Mouse (Mus musculus) lung, embryonic 15.5 days (tissue): ENCODE data around the gene Urah. TPM values are rescaled to one million over a fixed set of nuclear protein-coding genes. Genes with fewer than 3 reads are reported as not detected.

Experiments used
- ATAC-seq: fragments of 200-750 bp; cut with Nextera tagmentation; 2 replicates; pipeline ENCODE4 v1.8.0; 2017; ENCODE audit warnings: moderate number of reproducible peaks, borderline replicate concordance; ENCODE audit not compliant: low FRiP score, low TSS enrichment; ENCODE audit errors: extremely low read depth
- H3K27ac ChIP-seq: fragments of 300-500 bp; sonication (generic); 2 replicates; pipeline ENCODE4 v1.5.1; 2015; ENCODE audit warnings: moderate library complexity, mild to moderate bottlenecking, inconsistent platforms
- H3K27me3 ChIP-seq: fragments of 300-500 bp; sonication (generic); 2 replicates; pipeline ENCODE4 v1.6.1; 2015; ENCODE audit warnings: inconsistent platforms
- H3K36me3 ChIP-seq: fragments of 300-500 bp; sonication (generic); 2 replicates; pipeline ENCODE4 v1.6.1; 2015; ENCODE audit warnings: inconsistent platforms
- H3K4me1 ChIP-seq: fragments of 300-500 bp; sonication (generic); 2 replicates; pipeline ENCODE4 v1.6.1; 2015; ENCODE audit warnings: inconsistent platforms
- H3K4me2 ChIP-seq: fragments of 300-500 bp; sonication (generic); 2 replicates; pipeline ENCODE4 v1.6.1; 2015; ENCODE audit warnings: inconsistent platforms, mild to moderate bottlenecking, moderate library complexity
- H3K4me3 ChIP-seq: fragments of 300-500 bp; sonication (generic); 2 replicates; pipeline ENCODE4 v1.5.1; 2015; ENCODE audit warnings: mild to moderate bottlenecking, inconsistent platforms
- H3K9ac ChIP-seq: fragments of 300-500 bp; sonication (generic); 2 replicates; pipeline ENCODE4 v1.6.1; 2015; ENCODE audit warnings: inconsistent platforms
- H3K9me3 ChIP-seq: fragments of 300-500 bp; sonication (generic); 2 replicates; pipeline ENCODE4 v1.6.1; 2016; ENCODE audit warnings: inconsistent platforms
- WGBS: fragments of 180-500 bp; shearing (Covaris S2); methylation state at CpG from one replicate; pipeline ENCODE4 v1.1.7; 2015; 5-methylcytosine and 5-hydroxymethylcytosine counted together
- polyA plus RNA-seq: library from polyadenylated mRNA; unstranded; fragments of >200 nt; fragmentation: Nextera tagmentation; extraction: Ambion mirVana; gene quantifications from 2 replicates; pipeline ENCODE4 v1.2.1, GENCODE M21; 2015

Urah gene
- polyA plus RNA-seq, 1 experiment from 2014 or later: 5.1 TPM

DNA sequence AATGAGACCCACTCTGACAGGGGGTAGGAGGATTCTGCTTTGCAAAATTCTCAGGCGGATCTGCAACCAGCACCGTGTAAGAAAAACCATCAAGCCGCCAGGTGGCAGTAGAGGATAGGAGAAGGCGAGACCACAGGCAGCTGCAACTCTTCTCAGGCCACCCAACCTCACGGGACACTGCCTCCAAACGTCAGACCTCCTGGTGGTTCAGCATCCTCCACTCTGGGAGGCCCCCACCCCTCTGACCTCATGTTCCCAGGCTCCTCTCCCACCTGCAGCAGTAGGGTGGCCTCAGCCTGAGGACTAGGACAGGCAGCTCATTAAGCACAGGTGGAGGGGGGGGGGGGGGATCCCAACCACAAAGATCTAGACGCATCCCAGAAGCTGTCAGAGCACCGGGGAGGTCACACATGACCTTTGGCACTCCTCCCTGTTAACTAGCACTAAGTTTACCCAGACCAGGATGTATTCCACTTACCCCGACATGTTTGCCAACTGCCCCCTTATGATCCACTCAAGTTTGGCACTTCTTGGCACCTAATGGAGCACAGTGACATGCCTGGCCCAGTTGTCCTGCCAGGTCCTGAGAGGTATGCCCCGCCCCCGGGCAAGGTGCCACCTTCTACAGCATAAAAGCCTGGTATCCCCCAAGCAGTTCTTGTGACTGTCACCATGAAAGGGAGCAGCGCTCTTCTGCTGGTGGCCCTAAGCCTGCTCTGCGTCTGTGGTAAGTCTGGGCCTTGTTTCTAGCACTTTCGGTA lies 10.3 kb downstream of the Urah start, which contains the start of gene Scgb1c1:
Gene Scgb1c1, plus strand, starts transcription at position 643 of the 761 bp plus-strand sequence.
- peaks cover 27% of the 10 kb centered on the region for H3K27me3 ChIP-seq
- no peaks in the 10 kb centered on the region for H3K9me3 ChIP-seq
- no peak within 1 kb of the TSS for H3K9ac ChIP-seq
- peak; percentile 74 for ATAC-seq
- WGBS: 26% methylated on average over 14 of the region's 14 CpGs
- no peaks in the 10 kb centered on the region for H3K36me3 ChIP-seq
- no peak within 1 kb of the TSS for H3K4me2 ChIP-seq
- H3K4me1 ChIP-seq: peaks cover 23% of the 10 kb centered on the region
- H3K27ac ChIP-seq: no peak within 1 kb of the TSS
- H3K4me3 ChIP-seq: no peak within 1 kb of the TSS

DNA sequence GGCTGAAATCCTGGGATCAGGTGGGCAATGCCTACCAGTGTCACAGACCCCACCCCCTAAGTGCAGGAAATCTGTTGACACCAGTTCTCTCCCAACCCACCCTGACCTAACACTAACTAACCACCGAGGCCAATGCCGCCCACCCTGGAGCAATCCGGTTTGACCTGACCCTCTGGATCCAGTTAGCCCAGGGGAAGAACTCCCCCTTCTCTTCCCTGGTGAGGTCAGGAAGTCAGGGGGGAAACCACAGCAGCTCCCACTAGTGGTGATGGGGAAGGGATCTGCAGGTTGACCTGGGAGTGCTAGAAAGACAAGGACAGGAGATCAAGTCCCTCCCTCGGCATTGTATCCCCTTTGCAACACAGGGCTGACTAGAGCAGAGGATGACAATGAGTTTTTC lies 10.9 kb downstream of the Urah start:
- WGBS: 60% methylated on average over 4 of the region's 4 CpGs
- Histone ChIP-seq H3K27me3 (peaks cover 22% of the 10 kb centered on the region), H3K4me2 (no peak overlapping the region), H3K4me1 (peaks cover 23% of the 10 kb centered on the region), H3K9me3 (no peaks in the 10 kb centered on the region), H3K27ac (no peak overlapping the region), H3K4me3 (no peak overlapping the region), H3K36me3 (no peaks in the 10 kb centered on the region), H3K9ac (no peak overlapping the region)
- ATAC-seq: no peak

DNA sequence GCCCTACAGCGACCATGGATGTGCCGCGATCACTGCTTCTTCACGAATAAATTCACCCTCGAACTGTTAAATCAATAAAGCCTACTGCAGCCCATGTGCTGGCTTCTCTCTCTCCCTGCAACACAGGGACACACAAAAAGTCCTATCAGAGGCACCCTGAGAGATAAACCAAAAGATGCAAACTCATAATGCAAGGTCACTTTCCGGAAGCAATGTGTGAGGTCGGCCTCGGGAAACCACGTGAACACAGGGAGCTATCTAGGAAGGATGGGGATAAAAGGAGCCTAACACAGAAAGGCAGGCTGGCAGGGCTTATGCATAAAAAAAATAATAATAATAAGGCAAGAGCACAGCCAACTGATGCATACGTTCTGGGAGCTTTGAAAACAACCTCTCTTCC lies 11.9 kb downstream of the Urah start:
- H3K36me3 ChIP-seq: peaks cover 3% of the 10 kb centered on the region
- H3K4me1 ChIP-seq: peaks cover 17% of the 10 kb centered on the region
- ATAC-seq: no peak
- H3K4me2 ChIP-seq: no peak overlapping the region
- no peak overlapping the region for H3K4me3 ChIP-seq
- H3K27me3 ChIP-seq: peaks cover 12% of the 10 kb centered on the region
- 72% methylated on average over 10 of the region's 10 CpGs for WGBS
- no peak overlapping the region for H3K27ac ChIP-seq
- H3K9ac ChIP-seq: no peak overlapping the region
- H3K9me3 ChIP-seq: no peaks in the 10 kb centered on the region

DNA sequence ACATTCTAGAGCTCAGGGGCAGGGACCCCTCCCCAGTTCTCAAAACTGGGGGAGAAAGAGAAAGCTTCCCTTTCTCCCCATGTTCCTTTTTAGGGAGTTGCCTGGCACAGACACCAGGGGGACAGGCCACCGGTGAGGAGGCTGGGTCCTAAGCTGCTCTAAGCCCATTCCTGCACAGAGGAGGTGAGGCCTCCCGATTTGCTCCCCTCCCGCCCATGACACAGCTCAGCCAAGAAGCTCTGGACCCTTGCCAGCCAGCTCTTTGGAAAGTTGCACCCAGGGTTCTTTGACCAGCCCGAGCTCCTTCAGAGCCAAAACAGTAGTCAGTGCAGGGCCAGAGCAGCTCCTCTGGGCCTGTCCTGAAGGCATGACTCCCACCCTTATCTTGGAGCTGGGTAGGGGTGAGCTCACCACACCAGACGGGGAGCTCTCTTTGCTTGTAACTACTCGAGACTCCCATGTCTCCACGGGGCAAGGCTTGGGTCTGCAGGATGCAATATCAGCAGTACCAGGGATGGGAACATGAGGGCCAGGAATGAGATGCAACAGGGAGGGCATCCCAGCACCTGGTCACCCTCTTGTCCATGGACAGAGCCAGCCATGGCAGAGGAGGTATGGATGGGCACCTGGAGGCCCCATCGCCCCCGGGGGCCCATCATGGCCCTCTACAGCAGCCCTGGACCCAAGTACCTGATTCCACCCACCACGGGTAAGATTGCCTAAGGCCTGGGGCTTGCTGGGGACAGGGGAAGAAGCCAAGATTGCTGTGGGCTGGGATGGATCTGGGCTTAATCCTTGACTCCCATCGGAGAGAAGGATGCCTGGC lies 13.2 kb downstream of the Urah start, which contains the start of gene Odf3:
Gene Odf3, plus strand, starts transcription at position 51 of the 826 bp plus-strand sequence.
- no peaks in the 10 kb centered on the region for H3K9me3 ChIP-seq
- no peak within 1 kb of the TSS for H3K9ac ChIP-seq
- H3K4me1 ChIP-seq: peaks cover 15% of the 10 kb centered on the region
- WGBS: 49% methylated on average over 11 of the region's 11 CpGs
- peaks cover 16% of the 10 kb centered on the region for H3K36me3 ChIP-seq
- H3K27me3 ChIP-seq: peaks cover 3% of the 10 kb centered on the region; the same call in 1 of the 2 replicates
- no peak within 1 kb of the TSS for H3K27ac ChIP-seq
- no peak; the same call in 1 of the 2 replicates for ATAC-seq
- H3K4me3 ChIP-seq: no peak within 1 kb of the TSS
- H3K4me2 ChIP-seq: no peak within 1 kb of the TSS

DNA sequence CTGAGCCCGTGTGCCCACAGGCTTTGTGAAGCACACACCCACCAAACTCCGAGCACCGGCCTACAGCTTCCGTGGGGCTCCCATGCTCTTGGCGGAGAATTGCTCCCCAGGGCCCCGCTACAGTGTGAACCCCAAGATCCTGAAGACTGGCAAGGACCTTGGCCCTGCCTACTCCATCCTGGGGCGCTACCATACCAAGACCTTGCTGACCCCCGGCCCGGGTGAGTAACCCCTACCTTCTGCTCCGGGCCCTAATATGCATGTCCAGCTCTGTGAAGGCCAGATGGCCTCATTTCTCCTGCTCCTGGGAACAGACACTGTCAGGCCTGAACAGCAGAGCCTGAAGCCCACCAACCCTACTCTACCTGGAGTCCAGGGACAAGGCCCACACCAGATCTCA lies 13.8 kb downstream of the Urah start:
- H3K27me3 ChIP-seq: no peaks in the 10 kb centered on the region
- no peak overlapping the region for H3K4me2 ChIP-seq
- no peak for ATAC-seq
- H3K36me3 ChIP-seq: peaks cover 22% of the 10 kb centered on the region
- no peak overlapping the region for H3K27ac ChIP-seq
- peaks cover 15% of the 10 kb centered on the region for H3K4me1 ChIP-seq
- WGBS: 89% methylated on average over 10 of the region's 10 CpGs
- H3K4me3 ChIP-seq: no peak overlapping the region
- H3K9me3 ChIP-seq: no peaks in the 10 kb centered on the region
- H3K9ac ChIP-seq: no peak overlapping the region

DNA sequence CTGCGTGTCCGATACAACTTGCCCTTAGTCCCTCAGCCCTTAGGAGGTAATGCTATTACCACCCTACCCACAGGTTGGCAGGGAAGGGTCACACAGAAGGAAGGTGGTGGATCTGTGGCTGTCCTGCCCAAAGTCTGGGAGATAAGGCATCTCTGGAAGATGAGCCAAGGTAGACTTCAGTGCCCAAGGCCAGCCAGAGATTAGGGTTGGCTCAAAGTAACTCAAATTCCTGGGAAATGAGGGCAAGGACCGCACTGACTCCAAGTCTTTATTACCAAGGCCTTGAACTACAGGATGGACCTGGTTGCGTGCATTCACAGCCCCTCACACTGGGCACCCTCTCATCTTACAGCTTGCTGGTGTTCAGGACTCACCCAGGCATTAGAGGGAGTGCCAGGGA lies 17.1 kb downstream of the Urah start:
- no peak overlapping the region for H3K4me3 ChIP-seq
- 92% methylated on average over 4 of the region's 4 CpGs for WGBS
- no peak overlapping the region for H3K4me2 ChIP-seq
- ATAC-seq: no peak
- H3K4me1 ChIP-seq: peaks cover 19% of the 10 kb centered on the region
- no peaks in the 10 kb centered on the region for H3K27me3 ChIP-seq
- no peak overlapping the region for H3K9ac ChIP-seq
- no peaks in the 10 kb centered on the region for H3K9me3 ChIP-seq
- H3K27ac ChIP-seq: no peak overlapping the region
- H3K36me3 ChIP-seq: peaks cover 32% of the 10 kb centered on the region

DNA sequence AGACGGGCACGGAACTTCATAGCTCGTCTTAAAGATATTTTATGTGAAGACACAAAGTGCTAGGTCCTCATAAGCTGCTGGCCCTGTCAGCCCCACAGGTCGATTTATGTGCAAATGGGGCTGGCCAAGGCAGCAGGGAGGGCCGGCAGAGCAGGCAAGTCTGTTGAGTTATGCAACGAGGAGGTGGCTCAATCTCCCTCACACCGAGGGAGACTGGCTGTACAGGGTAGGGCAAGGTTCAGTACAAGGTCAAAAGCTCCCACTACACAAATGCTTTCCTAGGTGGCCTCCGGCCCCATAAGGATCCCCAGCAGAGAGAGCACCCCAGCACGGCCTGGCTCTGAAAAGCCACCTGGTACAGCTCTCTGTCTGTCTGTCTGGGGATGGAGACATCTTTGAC lies 18.6 kb downstream of the Urah start:
- Histone ChIP-seq H3K36me3 (peaks cover 32% of the 10 kb centered on the region), H3K4me3 (no peak overlapping the region), H3K27ac (no peak overlapping the region), H3K9ac (no peak overlapping the region), H3K4me2 (no peak overlapping the region), H3K27me3 (no peaks in the 10 kb centered on the region), H3K4me1 (peaks cover 18% of the 10 kb centered on the region), H3K9me3 (no peaks in the 10 kb centered on the region)
- ATAC-seq: no peak
- WGBS: 86% methylated on average over 9 of the region's 9 CpGs

DNA sequence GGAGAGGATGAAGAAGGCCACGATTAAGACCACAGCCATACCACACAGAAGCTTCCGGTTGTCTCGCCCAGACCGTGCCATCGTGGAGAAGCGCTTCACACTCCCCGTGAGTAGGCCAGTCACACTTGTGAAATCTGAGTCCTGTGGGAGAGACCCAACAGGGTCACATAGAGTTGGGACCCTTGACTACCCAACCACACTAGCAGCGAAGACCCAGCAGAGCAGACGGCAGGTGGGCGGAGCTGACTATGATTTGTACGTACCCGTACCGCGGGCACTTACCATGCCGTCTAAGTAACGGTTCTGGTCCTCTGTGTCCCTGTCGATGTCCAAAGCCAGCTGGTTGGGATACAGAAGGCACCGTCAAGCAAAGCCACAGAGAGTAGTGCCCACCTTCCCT lies 19.7 kb downstream of the Urah start:
- no peak for ATAC-seq
- Histone ChIP-seq H3K36me3 (peaks cover 38% of the 10 kb centered on the region), H3K9me3 (no peaks in the 10 kb centered on the region), H3K4me1 (peaks cover 25% of the 10 kb centered on the region), H3K4me2 (no peak overlapping the region), H3K9ac (no peak overlapping the region), H3K27ac (no peak overlapping the region), H3K27me3 (no peaks in the 10 kb centered on the region), H3K4me3 (no peak overlapping the region)
- WGBS: 86% methylated on average over 18 of the region's 18 CpGs

DNA sequence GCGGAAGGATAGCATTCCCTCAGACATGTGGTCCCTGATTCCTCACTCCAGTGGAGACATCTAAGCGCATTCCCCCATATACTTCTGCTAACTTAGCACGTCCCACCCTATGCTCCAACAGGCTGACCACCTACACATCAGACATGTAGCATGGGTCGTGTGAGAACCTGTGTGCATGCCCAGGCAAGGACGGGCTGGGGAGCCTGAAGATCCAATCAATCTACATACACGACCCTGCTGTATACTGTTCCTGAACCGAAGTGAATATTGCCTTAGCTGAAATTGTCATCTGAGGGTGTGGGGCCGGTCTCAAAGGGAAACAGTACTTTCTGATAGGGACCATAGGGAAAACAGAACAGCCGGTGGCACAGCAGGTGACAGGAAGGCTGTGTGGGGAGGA lies 20.4 kb downstream of the Urah start:
- ATAC-seq: no peak
- peak overlapping the region; percentile 92; the same call in 1 of the 2 replicates for H3K27ac ChIP-seq

DNA sequence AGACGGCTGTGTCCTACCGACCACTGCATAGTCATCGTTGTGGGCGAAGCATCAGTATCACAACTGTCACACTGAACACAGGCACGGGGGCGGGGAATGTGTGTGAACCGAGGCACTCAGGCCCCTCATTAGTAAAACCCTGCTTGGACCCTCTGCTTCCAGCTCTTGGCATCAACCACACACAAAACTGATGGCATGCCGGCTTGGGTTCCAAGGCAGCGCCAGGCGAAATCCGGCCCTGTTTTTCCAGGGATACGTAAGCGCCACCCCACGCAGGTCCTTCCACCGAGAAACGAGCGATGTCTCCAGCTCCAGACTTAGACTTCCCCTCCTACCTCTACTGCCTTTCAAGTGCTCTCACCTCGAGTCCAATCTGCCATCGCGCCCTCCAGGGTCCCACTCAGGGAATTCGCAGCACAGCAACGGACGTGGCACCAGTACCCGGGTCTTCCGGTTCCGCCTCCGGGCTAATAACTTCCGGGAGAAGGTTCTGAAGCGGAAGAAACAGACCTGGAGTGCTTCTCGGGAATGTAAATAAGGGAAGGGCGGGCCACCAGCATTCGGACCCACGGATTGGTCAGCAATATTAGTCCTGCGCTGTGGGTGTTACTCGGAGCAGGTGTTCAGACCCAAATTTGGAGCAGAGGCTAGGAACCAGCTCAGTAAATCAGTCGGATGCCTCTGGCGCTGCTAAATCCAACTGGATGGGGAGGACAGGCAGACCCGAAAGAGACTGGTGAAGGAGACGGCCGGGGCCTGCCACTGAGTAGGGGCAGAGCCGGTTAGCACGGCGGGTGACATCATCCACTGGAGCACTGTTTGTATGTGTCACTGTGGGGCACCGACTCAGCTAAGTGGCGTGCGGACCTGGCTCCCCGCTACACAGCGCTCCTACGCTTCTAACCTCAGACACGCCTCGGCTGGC lies 21.3 kb downstream of the Urah start, which contains the start of gene Gm45785:
Gene Gm45785, minus strand, starts transcription at position 472 of the 925 bp plus-strand sequence.
- Histone ChIP-seq H3K27me3 (no peaks in the 10 kb centered on the region), H3K36me3 (peaks cover 50% of the 10 kb centered on the region), H3K4me2 (peak within 1 kb of the TSS; percentile 95), H3K4me1 (peaks cover 25% of the 10 kb centered on the region), H3K27ac (peak within 1 kb of the TSS; percentile 92), H3K9ac (peak within 1 kb of the TSS; percentile 74), H3K4me3 (peak within 1 kb of the TSS; percentile 68), H3K9me3 (no peaks in the 10 kb centered on the region)
- ATAC-seq: peak; percentile 77; the same call in 1 of the 2 replicates
- under 1% methylated on average over 51 of the region's 51 CpGs for WGBS

More for the DNA sequence above, 20.4 kb downstream of the Urah start:
- Histone ChIP-seq H3K27me3 (no peaks in the 10 kb centered on the region), H3K9me3 (no peaks in the 10 kb centered on the region), H3K9ac (peak overlapping the region; percentile 74), H3K36me3 (peaks cover 41% of the 10 kb centered on the region), H3K4me2 (peak overlapping the region; percentile 95), H3K4me3 (peak overlapping the region; percentile 68), H3K4me1 (peaks cover 25% of the 10 kb centered on the region)
- 67% methylated on average over 9 of the region's 9 CpGs for WGBS
